9 mouse cellular contexts compared by ENCODE assay signal in genomic region chr8:84039050-84039449, GRCm38 (mm10). TPM values are rescaled to one million over a fixed set of nuclear protein-coding genes. Genes with fewer than 3 reads are reported as not detected.
DNase-seq lines count a peak whose midpoint lies in the region; ATAC-seq and TF ChIP-seq lines count a peak whose summit lies in the region.
"Had no signal": no experiment of that assay in that cellular context is flagged by ENCODE, and none has a peak within 500 bp of the region (broad histone marks: within the 10 kb centered on the region; RNA-seq: fewer than 3 reads in every experiment).

No protein-coding gene starts in this region.

- WGBS in large intestine, adult 2 months = 5% methylated on average over 5 of the region's 5 CpGs
- WGBS in lung, postnatal 0 days = 7% methylated on average over 5 of the region's 5 CpGs

- no peaks in the 10 kb centered on the region for H3K9me3 ChIP-seq in lung, postnatal 0 days (ENCODE audit: low read length)

- TF ChIP-seq EP300 in lung, postnatal 0 days (IDR thresholded peaks at IDR 0.05) = no peak

- peaks cover 9% of the 10 kb centered on the region for H3K27me3 ChIP-seq in lung, postnatal 0 days (replicated peaks; ENCODE audit: insufficient read depth, low read length)

- DNase-seq in A20 (ENCODE audit: low read depth, low spot score) (peak; percentile 77), NIH3T3 (ENCODE audit: low read depth) (peak; percentile 86)
- peak; percentile 89 to 93 for DNase-seq in cerebellum, postnatal 10 days
- DNase-seq in gastrocnemius, adult 2 months = peak; percentile 71
- DNase-seq in large intestine, adult 2 months (ENCODE audit: low read depth, low spot score) = peak; percentile 33
- DNase-seq in lung, postnatal 0 days (ENCODE audit: low spot score) = peak; percentile 84
- DNase-seq in right cerebral cortex, adult 18-20 months = peak; percentile 32
- DNase-seq in urinary bladder, postnatal 36 days (ENCODE audit: low spot score in 2 of 2) = peak; percentile 48 to 64

- TF ChIP-seq CTCF in gastrocnemius, adult 2 months (IDR thresholded peaks at IDR 0.05) = peak; percentile 92
- TF ChIP-seq CTCF in lung, postnatal 0 days (IDR thresholded peaks at IDR 0.05) = peak; percentile 92

- H3K4me3 ChIP-seq in gastrocnemius, adult 2 months = no peak overlapping the region
- no peak overlapping the region for H3K4me3 ChIP-seq in lung, postnatal 0 days (ENCODE audit: low read depth, low read length)

- no peak overlapping the region for H3K4me2 ChIP-seq in lung, postnatal 0 days (replicated peaks; ENCODE audit: low read depth, low read length)

- ATAC-seq in lung, postnatal 0 days = 0 out of 2 replicates have a peak, but pooled peaks have one; percentile 6

- no peak overlapping the region for H3K9ac ChIP-seq in lung, postnatal 0 days (replicated peaks; ENCODE audit: low read depth)

- H3K27ac ChIP-seq in gastrocnemius, adult 2 months = no peak overlapping the region
- no peak overlapping the region for H3K27ac ChIP-seq in lung, postnatal 0 days (ENCODE audit: low read length)

- H3K36me3 ChIP-seq in lung, postnatal 0 days (ENCODE audit: insufficient read depth, low read length) = no peaks in the 10 kb centered on the region

- peaks cover 4% of the 10 kb centered on the region; the same call in 1 of the 2 replicates for H3K4me1 ChIP-seq in lung, postnatal 0 days (ENCODE audit: insufficient read depth, low read depth, low read length)

- intact Hi-C loops in gastrocnemius, adult 2 months (cut with DNase I) = loop anchor here (2.0 to 5.0 kb wide), 3 partner anchors 148 to 248 kb away; partner anchors contain the start of gene Nanos3

RNA-seq across cellular contexts. Expression of gene Il27ra, which starts 3.3 kb away (rescaled TPM):
- under 1 TPM; 0.36 to 0.61 TPM for total RNA-seq in gastrocnemius, adult 2 months (2021)
- 5.5 and 6.5 TPM in 2 replicates for polyA plus RNA-seq in large intestine, adult 2 months (2012; rRNA removed)
- 0.56 and 0.93 TPM in 2 replicates for polyA plus RNA-seq in lung, postnatal 0 days (2015; fragmentation: Nextera tagmentation; extraction: Ambion mirVana)

RNA-seq across cellular contexts. Expression of gene Rln3, which starts 5.8 kb away (rescaled TPM):
- total RNA-seq in gastrocnemius, adult 2 months (2021) = not detected
- 0.49 and 0.56 TPM in 2 replicates for polyA plus RNA-seq in large intestine, adult 2 months (2012; rRNA removed)
- 0.26 TPM in 1 of 2 replicates, not detected in the other for polyA plus RNA-seq in lung, postnatal 0 days (2015; fragmentation: Nextera tagmentation; extraction: Ambion mirVana)
- polyA plus RNA-seq: gonadal fat pad, adult 2 months had no signal

RNA-seq across cellular contexts. Expression of gene Palm3, which starts 17.8 kb away (rescaled TPM):
- under 1 TPM in 1 of 2 experiments, not detected in 1; 0.31 TPM for total RNA-seq in gastrocnemius, adult 2 months (2021)
- 0.11 TPM in 1 of 2 replicates, not detected in the other for polyA plus RNA-seq in large intestine, adult 2 months (2012; rRNA removed)
- polyA plus RNA-seq in lung, postnatal 0 days (2015; fragmentation: Nextera tagmentation; extraction: Ambion mirVana) = 1.1 and 1.6 TPM in 2 replicates

RNA-seq across cellular contexts. Expression of gene Gm10643, which starts 25.9 kb away (rescaled TPM):
- 1 to 10 TPM in 1 of 2 experiments, under 1 TPM in 1; 0.84 to 1.2 TPM for total RNA-seq in gastrocnemius, adult 2 months (2021)
- polyA plus RNA-seq in large intestine, adult 2 months (2012; rRNA removed) = 0.82 and 1.1 TPM in 2 replicates
- polyA plus RNA-seq in lung, postnatal 0 days (2015; fragmentation: Nextera tagmentation; extraction: Ambion mirVana) = 1.2 and 1.3 TPM in 2 replicates

RNA-seq across cellular contexts. Expression of gene 2210011C24Rik, which starts 27.1 kb away (rescaled TPM):
- total RNA-seq in gastrocnemius, adult 2 months (2021) = 1 to 10 TPM; 1.5 to 2.1 TPM
- polyA plus RNA-seq in large intestine, adult 2 months (2012; rRNA removed) = 2.3 and 3.2 TPM in 2 replicates
- polyA plus RNA-seq in lung, postnatal 0 days (2015; fragmentation: Nextera tagmentation; extraction: Ambion mirVana) = 51.0 and 70.4 TPM in 2 replicates

Comparison
In these comparisons a context has a peak if more than half of its experiments do, and no peak if none do; other contexts are left out.
1. DNase-seq: peak in every context shown above with its lines; median percentile 91 in cerebellum, postnatal 10 days; 86 in NIH3T3; 84 in lung, postnatal 0 days; 77 in A20; 71 in gastrocnemius, adult 2 months; 56 in urinary bladder, postnatal 36 days; 33 in large intestine, adult 2 months; 32 in right cerebral cortex, adult 18-20 months.